Mouse (Mus musculus) liver, embryonic 14.5 days (tissue): ENCODE results near the gene Tmem200c.

Experiments
- CTCF ChIP-seq: IDR thresholded peaks from 2 replicates; pipeline ENCODE4 v1.5.1; 2016; ENCODE audit warnings: antibody characterized with exemption, low read depth, control low read depth
- EP300 ChIP-seq: IDR thresholded peaks from 2 replicates; pipeline ENCODE4 v1.6.1; 2016; ENCODE audit warnings: antibody characterized with exemption, low read depth

- TF ChIP-seq CTCF: no peak
- TF ChIP-seq EP300: no peak
These were observed 32.7 kb upstream of the Tmem200c start for GRCm38 (mm10) chr17:68793741-68794140.
